Mouse (Mus musculus) heart, postnatal 0 days (tissue): ENCODE measurements around the gene Krt83. TPM values are rescaled to one million over a fixed set of nuclear protein-coding genes. Genes with fewer than 3 reads are reported as not detected.

ENCODE experiments used
- ATAC-seq: fragments of 200-750 bp; cut with Nextera tagmentation; 2 replicates; pipeline ENCODE4 v1.8.0; 2017; ENCODE audit warnings: low read depth, moderate number of reproducible peaks, moderate library complexity; ENCODE audit not compliant: insufficient read depth
- DNase-seq: peaks from one replicate; pipeline ENCODE4 v3.0.0-alpha.2; 2016; ENCODE audit warnings: low spot score
- H3K27ac ChIP-seq: fragments of 300-500 bp; sonication (generic); 2 replicates; pipeline ENCODE4 v1.5.1; 2014; ENCODE audit warnings: low read depth, mild to moderate bottlenecking
- H3K27me3 ChIP-seq: fragments of 300-500 bp; sonication (generic); 2 replicates; pipeline ENCODE4 v1.6.1; 2014; ENCODE audit warnings: low read length, mixed read lengths; ENCODE audit not compliant: control insufficient read depth, insufficient read depth
- H3K36me3 ChIP-seq: fragments of 300-500 bp; sonication (generic); replicated peaks from 2 replicates; pipeline ENCODE4 v1.6.1; 2014; ENCODE audit warnings: low read length, mixed read lengths; ENCODE audit not compliant: control insufficient read depth, insufficient read depth
- H3K4me1 ChIP-seq: fragments of 300-500 bp; sonication (generic); 2 replicates; pipeline ENCODE4 v1.6.1; 2014; ENCODE audit warnings: antibody characterized with exemption; ENCODE audit not compliant: control insufficient read depth, insufficient read depth
- H3K4me2 ChIP-seq: fragments of 300-500 bp; sonication (generic); 2 replicates; pipeline ENCODE4 v1.6.1; 2014; ENCODE audit warnings: low read depth, mild to moderate bottlenecking, low read length, moderate library complexity
- H3K4me3 ChIP-seq: fragments of 300-500 bp; sonication (generic); 2 replicates; pipeline ENCODE4 v1.5.1; 2014; ENCODE audit warnings: low read depth, low read length
- H3K9ac ChIP-seq: fragments of 300-500 bp; sonication (generic); replicated peaks from 2 replicates; pipeline ENCODE4 v1.6.1; 2014; ENCODE audit warnings: low read depth, low read length, mixed read lengths
- H3K9me3 ChIP-seq: fragments of 300-500 bp; sonication (generic); replicated peaks from 2 replicates; pipeline ENCODE4 v1.6.1; 2016; ENCODE audit warnings: low read length; ENCODE audit not compliant: control insufficient read depth
- CTCF ChIP-seq: IDR thresholded peaks from 2 replicates; pipeline ENCODE4 v1.5.1; 2016; ENCODE audit warnings: antibody characterized with exemption, control low read depth, low read depth
- EP300 ChIP-seq: IDR thresholded peaks from 2 replicates; pipeline ENCODE4 v1.6.1; 2016; ENCODE audit warnings: antibody characterized with exemption, low read depth
- WGBS: fragments of 180-500 bp; shearing (Covaris S2); extraction: QIAGEN DNeasy Blood & Tissue Kit; methylation state at CpG from one replicate; pipeline ENCODE4 v1.1.7; 2014; 5-methylcytosine and 5-hydroxymethylcytosine counted together
- polyA plus RNA-seq: library from polyadenylated mRNA; unstranded; fragments of >200 nt; fragmentation: Nextera tagmentation; extraction: Ambion mirVana; gene quantifications from 2 replicates; pipeline ENCODE4 v1.2.1, GENCODE M21; 2015
- total RNA-seq: library from RNA; depleted of rRNA; stranded (reverse); fragments of >200 nt; gene quantifications from 2 replicates; pipeline ENCODE4 v1.2.3, GENCODE M21; 2014; ENCODE audit warnings: low replicate concordance

Krt83 gene
- total and polyA plus RNA-seq, 2 experiments from 2014 or later: not detected

GRCm38 (mm10) chr15:101484939-101485338 lies 6.4 kb downstream of the Krt83 start:
- no peaks in the 10 kb centered on the region for H3K4me1 ChIP-seq
- 69% methylated on average over 1 of the region's 1 CpGs for WGBS
- no peak overlapping the region for H3K27ac ChIP-seq
- no peak overlapping the region for H3K4me3 ChIP-seq
- TF ChIP-seq CTCF (no peak), EP300 (no peak)
- no peaks in the 10 kb centered on the region for H3K9me3 ChIP-seq
- H3K27me3 ChIP-seq: no peaks in the 10 kb centered on the region
- ATAC-seq (no peak), DNase-seq (no peak)
- H3K4me2 ChIP-seq: no peak overlapping the region
- no peaks in the 10 kb centered on the region for H3K36me3 ChIP-seq
- H3K9ac ChIP-seq: no peak overlapping the region

DNA sequence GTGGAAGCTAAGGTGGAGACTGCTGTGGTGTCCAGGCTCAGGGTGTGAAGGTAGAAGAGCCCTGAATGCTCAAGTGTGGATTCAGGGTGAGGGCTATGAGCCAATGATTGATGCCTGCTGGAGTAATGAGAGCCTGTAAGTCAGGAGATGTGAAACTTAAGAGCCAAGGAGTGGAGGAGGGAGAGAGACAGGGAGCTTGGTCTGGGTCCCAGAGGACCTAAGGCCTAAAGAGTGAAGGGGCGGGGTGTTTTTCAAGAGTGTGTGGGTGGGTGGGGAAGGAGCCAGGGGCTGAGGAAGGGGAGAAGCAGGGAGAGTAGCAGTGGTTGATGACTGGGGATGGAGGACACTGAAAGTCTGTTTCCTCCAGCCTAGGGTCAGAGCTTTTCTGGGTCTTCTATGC lies 7.7 kb downstream of the Krt83 start:
- H3K9me3 ChIP-seq: no peaks in the 10 kb centered on the region
- H3K4me3 ChIP-seq: no peak overlapping the region
- DNase-seq (no peak), ATAC-seq (no peak)
- H3K4me2 ChIP-seq: no peak overlapping the region
- TF ChIP-seq CTCF (no peak), EP300 (no peak)
- no peak overlapping the region for H3K27ac ChIP-seq
- H3K9ac ChIP-seq: no peak overlapping the region
- H3K36me3 ChIP-seq: no peaks in the 10 kb centered on the region
- no peaks in the 10 kb centered on the region for H3K4me1 ChIP-seq
- H3K27me3 ChIP-seq: peaks cover 7% of the 10 kb centered on the region
- 44% methylated on average over 1 of the region's 1 CpGs for WGBS

GRCm38 (mm10) chr15:101482056-101482455 lies 9.3 kb downstream of the Krt83 start:
- H3K4me3 ChIP-seq: no peak overlapping the region
- no peak overlapping the region for H3K27ac ChIP-seq
- ATAC-seq (no peak), DNase-seq (no peak)
- H3K9ac ChIP-seq: no peak overlapping the region
- H3K27me3 ChIP-seq: peaks cover 11% of the 10 kb centered on the region
- H3K36me3 ChIP-seq: no peaks in the 10 kb centered on the region
- H3K4me2 ChIP-seq: no peak overlapping the region
- no peak for TF ChIP-seq CTCF
- TF ChIP-seq EP300: no peak
- H3K9me3 ChIP-seq: no peaks in the 10 kb centered on the region
- H3K4me1 ChIP-seq: no peaks in the 10 kb centered on the region
- WGBS: 30% methylated on average over 4 of the region's 4 CpGs

GRCm38 (mm10) chr15:101479666-101480060 lies 11.6 kb downstream of the Krt83 start:
- Histone ChIP-seq H3K27ac (no peak overlapping the region), H3K4me3 (peak overlapping the region; percentile 25; the same call in 1 of the 2 replicates), H3K36me3 (no peaks in the 10 kb centered on the region), H3K9ac (no peak overlapping the region), H3K4me2 (peak overlapping the region; percentile 50), H3K27me3 (peaks cover 11% of the 10 kb centered on the region), H3K4me1 (no peaks in the 10 kb centered on the region), H3K9me3 (no peaks in the 10 kb centered on the region)
- no peak for ATAC-seq
- TF ChIP-seq EP300: no peak
- 36% methylated on average over 11 of the region's 11 CpGs for WGBS
- no peak for DNase-seq

DNA sequence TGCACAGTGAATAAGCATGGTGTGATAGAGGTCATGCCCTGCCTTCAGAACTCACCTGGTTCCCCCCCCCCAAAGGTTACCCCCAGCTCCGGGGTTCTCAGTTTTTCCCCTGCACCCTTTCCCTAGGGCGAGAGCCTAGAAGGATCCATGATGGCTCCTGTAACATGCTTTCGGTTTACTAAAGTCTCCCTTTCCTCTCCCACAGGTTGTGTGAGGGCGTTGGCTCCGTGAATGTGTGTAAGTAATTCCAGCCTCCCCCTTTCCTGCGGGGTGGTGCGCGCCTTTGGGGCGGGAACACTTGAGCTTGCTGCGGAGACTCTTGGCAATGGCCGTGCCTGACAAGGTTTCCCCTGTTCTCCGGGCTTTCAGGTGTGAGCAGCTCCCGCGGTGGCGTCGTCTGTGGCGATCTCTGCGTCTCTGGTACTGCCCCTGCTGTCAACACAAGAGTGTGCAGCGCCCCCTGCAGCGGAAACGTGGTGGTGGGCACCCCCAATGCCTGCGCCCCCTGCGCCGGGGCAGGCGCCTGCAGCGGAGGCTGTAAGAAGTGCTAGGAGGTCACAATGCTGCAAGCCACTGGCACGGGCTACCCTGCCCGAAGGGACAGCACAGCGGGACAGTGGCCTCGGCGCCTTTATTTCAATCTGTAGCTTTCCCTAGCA lies 12.2 kb downstream of the Krt83 start:
- peak overlapping the region; percentile 50 for H3K4me2 ChIP-seq
- peaks cover 11% of the 10 kb centered on the region for H3K27me3 ChIP-seq
- WGBS: 8% methylated on average over 31 of the region's 31 CpGs
- no peaks in the 10 kb centered on the region for H3K36me3 ChIP-seq
- no peaks in the 10 kb centered on the region for H3K4me1 ChIP-seq
- ATAC-seq (no peak), DNase-seq (no peak)
- H3K9me3 ChIP-seq: no peaks in the 10 kb centered on the region
- no peak overlapping the region for H3K9ac ChIP-seq
- no peak overlapping the region for H3K27ac ChIP-seq
- TF ChIP-seq EP300 (no peak), CTCF (peak; percentile 25)
- H3K4me3 ChIP-seq: peak overlapping the region; percentile 25

DNA sequence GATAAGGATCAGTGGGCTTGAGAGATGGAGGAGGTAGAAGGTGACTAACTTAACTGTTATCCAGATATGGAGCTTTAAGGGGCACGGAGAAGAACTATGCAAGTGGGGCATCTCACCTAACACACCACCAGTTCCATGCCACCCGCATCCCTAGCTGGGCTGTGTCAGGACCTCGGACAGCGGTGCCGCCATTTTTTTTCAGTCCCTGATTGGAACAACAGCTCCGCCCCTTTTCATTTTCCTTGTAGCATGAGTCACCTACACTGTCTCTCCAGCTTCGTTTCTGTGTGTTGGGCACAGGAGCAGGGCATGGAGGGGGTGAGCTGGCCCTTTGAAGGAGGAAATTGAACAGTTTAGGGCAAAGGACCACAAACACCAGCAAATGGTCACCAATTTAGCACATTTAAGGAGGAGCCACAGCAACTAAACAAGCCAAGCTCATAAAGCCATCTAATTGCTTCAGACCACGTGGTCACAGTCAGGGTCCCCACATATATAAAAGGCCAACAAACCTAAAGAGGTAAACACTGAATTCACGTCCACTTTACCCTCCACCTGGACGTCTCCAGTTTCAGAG lies 18.3 kb downstream of the Krt83 start, which contains the start of gene Krt86:
Gene Krt86 (plus strand): TSS at position 527 of the 577 bp plus-strand sequence.
- no peak for TF ChIP-seq EP300
- no peak for TF ChIP-seq CTCF
- DNase-seq (peak; percentile 66), ATAC-seq (no peak)
- Histone ChIP-seq H3K4me2 (no peak within 1 kb of the TSS), H3K4me3 (no peak within 1 kb of the TSS), H3K4me1 (no peaks in the 10 kb centered on the region), H3K9ac (no peak within 1 kb of the TSS), H3K36me3 (no peaks in the 10 kb centered on the region), H3K27me3 (no peaks in the 10 kb centered on the region), H3K27ac (no peak within 1 kb of the TSS), H3K9me3 (no peaks in the 10 kb centered on the region)
- 16% methylated on average over 10 of the region's 10 CpGs for WGBS
